Mouse (Mus musculus) lung, postnatal 0 days (tissue): ENCODE results near the gene Rpl3. TPM values are rescaled to one million over a fixed set of nuclear protein-coding genes. Genes with fewer than 3 reads are reported as not detected.

Experiments
- ATAC-seq: fragments of 200-750 bp; cut with Nextera tagmentation; 2 replicates; pipeline ENCODE4 v1.8.0; 2017; ENCODE audit warnings: moderate library complexity
- DNase-seq: peaks from one replicate; pipeline ENCODE4 v3.0.0-alpha.2; 2016; ENCODE audit warnings: low spot score
- H3K27ac ChIP-seq: fragments of 300-500 bp; sonication (generic); 2 replicates; pipeline ENCODE4 v1.5.1; 2014; ENCODE audit warnings: antibody characterized with exemption, mild to moderate bottlenecking, low read length, mixed read lengths
- H3K27me3 ChIP-seq: fragments of 300-500 bp; sonication (generic); replicated peaks from 2 replicates; pipeline ENCODE4 v1.6.1; 2014; ENCODE audit warnings: low read length, mixed read lengths; ENCODE audit not compliant: insufficient read depth
- H3K36me3 ChIP-seq: fragments of 300-500 bp; sonication (generic); 2 replicates; pipeline ENCODE4 v1.6.1; 2014; ENCODE audit warnings: low read length, mixed read lengths; ENCODE audit not compliant: insufficient read depth
- H3K4me1 ChIP-seq: fragments of 300-500 bp; sonication (generic); 2 replicates; pipeline ENCODE4 v1.6.1; 2014; ENCODE audit warnings: antibody characterized with exemption, low read depth, low read length, mixed read lengths; ENCODE audit not compliant: insufficient read depth
- H3K4me2 ChIP-seq: fragments of 300-500 bp; sonication (generic); replicated peaks from 2 replicates; pipeline ENCODE4 v1.6.1; 2014; ENCODE audit warnings: low read depth, mild to moderate bottlenecking, low read length, moderate library complexity, mixed read lengths
- H3K4me3 ChIP-seq: fragments of 300-500 bp; sonication (generic); 2 replicates; pipeline ENCODE4 v1.5.1; 2014; ENCODE audit warnings: low read depth, low read length
- H3K9ac ChIP-seq: fragments of 300-500 bp; sonication (generic); replicated peaks from 2 replicates; pipeline ENCODE4 v1.6.1; 2014; ENCODE audit warnings: low read depth, mild to moderate bottlenecking
- H3K9me3 ChIP-seq: fragments of 300-500 bp; sonication (generic); 2 replicates; pipeline ENCODE4 v1.6.1; 2016; ENCODE audit warnings: low read length, mixed read lengths
- CTCF ChIP-seq: IDR thresholded peaks from 2 replicates; pipeline ENCODE4 v1.5.1; 2016; ENCODE audit warnings: antibody characterized with exemption, mild to moderate bottlenecking
- EP300 ChIP-seq: IDR thresholded peaks from 2 replicates; pipeline ENCODE4 v1.6.1; 2016; ENCODE audit warnings: antibody characterized with exemption, mild to moderate bottlenecking, control low read depth
- WGBS: fragments of 180-500 bp; shearing (Covaris S2); extraction: QIAGEN DNeasy Blood & Tissue Kit; methylation state at CpG from one replicate; pipeline ENCODE4 v1.1.7; 2014; 5-methylcytosine and 5-hydroxymethylcytosine counted together
- polyA plus RNA-seq: library from polyadenylated mRNA; unstranded; fragments of >200 nt; fragmentation: Nextera tagmentation; extraction: Ambion mirVana; gene quantifications from 2 replicates; pipeline ENCODE4 v1.2.1, GENCODE M21; 2015

Rpl3 gene
- polyA plus RNA-seq, 1 experiment from 2014 or later = 577 TPM

DNA sequence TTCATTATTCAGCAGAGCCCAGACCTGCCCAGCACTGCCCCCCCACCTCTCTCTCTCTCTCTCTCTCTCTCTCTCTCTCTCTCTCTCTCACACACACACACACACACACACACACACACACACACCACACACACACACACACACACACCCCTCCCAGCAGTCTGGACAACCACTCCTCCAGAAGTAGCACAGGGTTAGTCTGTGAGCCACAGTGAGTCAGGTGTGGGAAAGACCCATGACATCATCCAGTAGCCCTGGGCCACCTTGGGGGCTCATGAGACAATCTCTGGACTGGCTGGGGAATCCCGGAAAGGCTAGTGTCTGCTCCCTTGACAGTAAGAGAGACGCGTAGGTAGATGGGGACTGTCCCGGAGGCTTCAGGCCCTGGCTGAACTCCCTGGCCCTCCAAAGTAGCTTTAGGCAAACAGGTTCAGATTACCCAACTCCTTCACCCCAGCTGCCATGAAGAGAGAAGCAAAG is 30.6 kb downstream of the Rpl3 start:
- Histone ChIP-seq H3K9me3 (no peaks in the 10 kb centered on the region), H3K4me2 (no peak overlapping the region), H3K36me3 (no peaks in the 10 kb centered on the region), H3K4me1 (no peaks in the 10 kb centered on the region), H3K4me3 (no peak overlapping the region), H3K9ac (no peak overlapping the region), H3K27ac (no peak overlapping the region), H3K27me3 (no peaks in the 10 kb centered on the region)
- no peak for DNase-seq
- TF ChIP-seq EP300 (no peak), CTCF (no peak)
- no peak; the same call in 1 of the 2 replicates for ATAC-seq
- WGBS = 71% methylated on average over 4 of the region's 4 CpGs

DNA sequence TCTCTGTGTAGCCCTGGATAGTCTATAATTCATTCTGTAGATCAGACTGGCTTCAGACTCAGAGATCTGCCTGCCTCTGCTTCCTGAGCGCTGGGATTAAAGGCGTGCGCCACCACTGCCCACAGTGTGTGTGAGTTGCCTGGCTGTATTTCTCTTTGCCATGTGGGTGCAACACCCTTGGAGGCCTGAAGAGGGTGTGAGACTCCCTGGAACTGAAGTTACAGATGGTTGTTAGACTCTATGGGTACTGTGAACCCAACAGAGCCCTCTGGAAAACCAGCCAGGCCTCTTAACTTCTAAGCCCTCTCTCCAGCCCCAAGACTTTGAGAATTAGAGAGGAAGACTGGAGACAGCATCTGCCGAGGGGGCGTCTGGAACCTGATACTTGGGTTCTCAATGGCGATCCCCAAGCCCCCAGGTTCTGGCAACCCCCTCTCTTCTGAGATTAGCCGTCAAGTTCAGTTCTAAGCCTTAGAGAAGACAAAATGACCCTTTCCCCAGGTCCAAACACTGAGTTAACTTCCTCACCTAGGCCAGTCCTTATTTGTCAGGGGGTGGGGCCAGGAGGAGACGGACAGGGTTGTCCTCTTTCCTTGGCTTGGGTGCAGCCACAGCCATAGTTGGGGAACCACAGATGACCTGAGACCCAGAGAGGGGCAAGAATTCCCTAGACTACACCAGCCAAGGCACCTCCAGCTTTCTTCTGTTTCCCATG is 31.2 kb downstream of the Rpl3 start:
- no peak overlapping the region for H3K27ac ChIP-seq
- H3K9me3 ChIP-seq = no peaks in the 10 kb centered on the region
- no peak overlapping the region for H3K9ac ChIP-seq
- ATAC-seq (no peak), DNase-seq (no peak)
- no peaks in the 10 kb centered on the region for H3K27me3 ChIP-seq
- no peaks in the 10 kb centered on the region for H3K4me1 ChIP-seq
- no peaks in the 10 kb centered on the region for H3K36me3 ChIP-seq
- H3K4me3 ChIP-seq = no peak overlapping the region
- TF ChIP-seq EP300 (no peak), CTCF (no peak; the same call in 1 of the 2 replicates)
- H3K4me2 ChIP-seq = no peak overlapping the region
- 96% methylated on average over 8 of the region's 8 CpGs for WGBS

DNA sequence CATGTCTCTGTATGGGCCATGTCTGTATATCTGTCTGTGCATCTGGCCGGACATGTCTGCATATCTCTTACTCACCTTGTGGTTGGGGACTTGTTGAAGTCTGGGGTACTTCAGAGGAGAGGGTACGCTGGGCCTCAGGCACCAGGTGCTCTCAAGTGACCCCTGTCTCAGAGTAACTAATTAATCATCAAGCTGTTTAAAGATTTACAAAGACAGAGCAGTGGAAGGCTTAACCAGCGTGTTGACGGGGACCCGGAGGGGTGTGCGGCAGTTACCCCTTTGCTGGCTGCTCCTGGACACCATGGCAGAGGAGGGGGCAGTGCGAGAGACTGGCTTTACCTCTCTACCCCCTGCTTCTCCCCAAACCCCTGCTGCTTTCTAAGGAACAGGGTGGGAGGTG is 32.1 kb downstream of the Rpl3 start:
- DNase-seq (no peak), ATAC-seq (no peak)
- Histone ChIP-seq H3K27me3 (no peaks in the 10 kb centered on the region), H3K9ac (no peak overlapping the region), H3K4me1 (no peaks in the 10 kb centered on the region), H3K4me3 (no peak overlapping the region), H3K27ac (no peak overlapping the region), H3K4me2 (no peak overlapping the region), H3K9me3 (no peaks in the 10 kb centered on the region), H3K36me3 (no peaks in the 10 kb centered on the region)
- TF ChIP-seq EP300 = no peak
- WGBS = 41% methylated on average over 7 of the region's 7 CpGs

DNA sequence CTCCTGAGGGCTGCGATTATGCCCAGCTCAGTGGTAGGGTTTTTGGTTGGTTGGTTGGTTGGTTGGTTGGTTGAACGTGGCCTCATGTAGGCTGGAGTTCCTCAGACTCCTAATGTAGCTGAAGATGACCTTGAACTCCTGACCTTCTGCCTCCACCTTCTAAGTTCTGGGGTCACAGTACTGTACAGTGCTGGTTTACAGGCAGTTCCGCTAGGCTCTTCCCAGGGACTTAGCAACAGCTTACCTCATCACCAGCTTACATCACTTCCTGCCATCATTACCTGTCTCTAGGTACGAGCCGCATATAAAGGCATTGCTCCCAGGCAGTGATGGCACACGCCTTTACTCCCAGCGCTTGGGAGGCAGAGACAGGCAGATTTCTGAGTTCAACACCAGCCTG is 33.5 kb downstream of the Rpl3 start:
- no peak for TF ChIP-seq CTCF
- no peaks in the 10 kb centered on the region for H3K36me3 ChIP-seq
- H3K4me2 ChIP-seq = no peak overlapping the region
- no peak for ATAC-seq
- DNase-seq = no peak
- H3K27me3 ChIP-seq = no peaks in the 10 kb centered on the region
- 85% methylated on average over 7 of the region's 7 CpGs for WGBS
- H3K9ac ChIP-seq = no peak overlapping the region
- no peaks in the 10 kb centered on the region for H3K9me3 ChIP-seq
- H3K27ac ChIP-seq = no peak overlapping the region
- no peak overlapping the region for H3K4me3 ChIP-seq
- peaks cover 5% of the 10 kb centered on the region; the same call in 1 of the 2 replicates for H3K4me1 ChIP-seq

DNA sequence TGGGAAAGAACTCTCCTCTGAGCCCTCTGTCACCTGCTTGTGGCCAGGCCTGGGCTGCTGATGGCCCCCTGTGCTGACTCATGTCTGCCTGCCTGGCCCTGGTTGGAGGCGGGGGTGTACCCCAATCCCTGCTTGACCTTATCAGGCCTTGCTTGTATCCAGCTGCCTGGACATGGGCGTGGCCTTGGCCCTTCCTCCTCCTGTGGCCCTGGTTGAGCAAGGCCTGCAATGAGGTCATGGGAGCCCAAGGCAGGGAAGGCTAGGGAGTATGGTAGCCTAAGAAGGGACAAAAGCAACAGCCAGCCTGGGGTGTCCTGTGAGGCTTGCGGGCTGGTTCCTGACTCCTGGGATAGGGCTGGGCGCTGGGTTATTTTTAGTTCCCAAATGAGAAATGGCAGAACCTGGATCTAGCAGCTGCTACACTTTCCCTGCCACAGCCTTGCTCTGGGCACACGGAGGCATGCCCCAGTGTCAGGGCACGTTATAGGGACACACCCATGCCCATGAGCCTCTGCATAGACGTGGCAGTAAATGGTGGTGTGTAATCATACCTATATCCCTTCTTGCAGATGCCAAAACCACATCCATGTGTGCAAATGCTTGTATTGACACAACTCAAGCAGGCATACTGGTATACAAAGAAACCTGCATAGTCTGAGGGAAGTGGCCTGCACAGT is 37.5 kb downstream of the Rpl3 start:
- DNase-seq = peak; percentile 64
- Histone ChIP-seq H3K4me1 (peaks cover 5% of the 10 kb centered on the region; the same call in 1 of the 2 replicates), H3K27me3 (no peaks in the 10 kb centered on the region), H3K27ac (peak overlapping the region; percentile 28; the same call in 1 of the 2 replicates), H3K4me3 (no peak overlapping the region), H3K36me3 (no peaks in the 10 kb centered on the region), H3K9me3 (no peaks in the 10 kb centered on the region), H3K9ac (no peak overlapping the region), H3K4me2 (no peak overlapping the region)
- ATAC-seq = peak; percentile 61
- 68% methylated on average over 7 of the region's 7 CpGs for WGBS
- TF ChIP-seq EP300 (no peak), CTCF (no peak)

DNA sequence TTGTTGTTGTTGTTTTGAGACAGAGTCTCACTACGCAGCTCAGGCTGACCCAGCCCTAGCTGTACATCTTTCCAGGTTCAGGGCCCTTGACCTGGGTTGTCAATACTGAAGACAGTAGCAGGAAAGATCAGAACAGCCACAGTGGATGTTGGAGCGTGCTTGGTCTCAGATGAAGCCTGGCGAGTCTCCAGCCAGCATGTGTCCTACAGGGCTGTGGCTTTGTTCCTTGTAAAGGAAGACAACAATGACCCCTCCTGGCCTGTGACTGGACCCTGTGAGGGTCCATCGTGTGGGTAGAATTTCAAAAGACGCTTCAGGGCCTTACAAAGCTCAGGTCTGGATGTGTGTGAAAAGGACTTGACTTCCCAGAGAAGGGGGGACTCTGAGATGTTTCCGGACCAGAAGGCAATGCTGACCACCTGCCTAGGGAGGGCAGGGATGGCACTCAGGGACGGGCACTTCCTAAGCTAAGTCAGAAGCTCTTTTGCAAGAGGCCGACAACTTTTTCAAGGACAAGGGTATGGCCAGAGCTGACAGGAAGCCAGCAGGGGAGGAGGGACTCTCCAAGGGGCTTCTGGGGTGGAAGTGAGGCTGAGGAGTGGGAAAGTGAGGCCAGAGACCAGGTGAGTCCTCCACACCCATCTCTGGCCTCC is 38.2 kb downstream of the Rpl3 start:
- DNase-seq (peak; percentile 51), ATAC-seq (peak; percentile 33)
- WGBS = 60% methylated on average over 8 of the region's 8 CpGs
- Histone ChIP-seq H3K36me3 (no peaks in the 10 kb centered on the region), H3K9me3 (no peaks in the 10 kb centered on the region), H3K4me3 (no peak overlapping the region), H3K4me1 (peaks cover 5% of the 10 kb centered on the region; the same call in 1 of the 2 replicates), H3K9ac (no peak overlapping the region), H3K4me2 (no peak overlapping the region), H3K27me3 (no peaks in the 10 kb centered on the region), H3K27ac (peak overlapping the region; percentile 28; the same call in 1 of the 2 replicates)
- peak; percentile 45 for TF ChIP-seq CTCF
- TF ChIP-seq EP300 = no peak
